Mouse (Mus musculus) kidney, embryonic 14.5 days (tissue): ENCODE results near the gene Igfals. TPM values are rescaled to one million over a fixed set of nuclear protein-coding genes. Genes with fewer than 3 reads are reported as not detected.

ENCODE experiments used
- ATAC-seq: fragments of 200-750 bp; cut with Nextera tagmentation; 2 replicates; pipeline ENCODE4 v1.8.0; 2017; ENCODE audit warnings: moderate number of reproducible peaks, mild to moderate bottlenecking, moderate TSS enrichment, moderate library complexity; ENCODE audit not compliant: low FRiP score, low TSS enrichment
- H3K27ac ChIP-seq: fragments of 300-500 bp; sonication (generic); 2 replicates; pipeline ENCODE4 v1.5.1; 2014; ENCODE audit warnings: low read depth, mild to moderate bottlenecking, low read length, moderate library complexity, mixed read lengths
- H3K27me3 ChIP-seq: fragments of 300-500 bp; sonication (generic); 2 replicates; pipeline ENCODE4 v1.6.1; 2014; ENCODE audit warnings: mild to moderate bottlenecking, low read length; ENCODE audit not compliant: control insufficient read depth, insufficient read depth
- H3K36me3 ChIP-seq: fragments of 300-500 bp; sonication (generic); 2 replicates; pipeline ENCODE4 v1.6.1; 2014; ENCODE audit warnings: low read length, mixed read lengths; ENCODE audit not compliant: control insufficient read depth, insufficient read depth
- H3K4me1 ChIP-seq: fragments of 300-500 bp; sonication (generic); 2 replicates; pipeline ENCODE4 v1.6.1; 2014; ENCODE audit warnings: low read length, mixed read lengths; ENCODE audit not compliant: control insufficient read depth, insufficient read depth
- H3K4me2 ChIP-seq: fragments of 300-500 bp; sonication (generic); replicated peaks from 2 replicates; pipeline ENCODE4 v1.6.1; 2014; ENCODE audit warnings: low read depth, mild to moderate bottlenecking, low read length
- H3K4me3 ChIP-seq: fragments of 300-500 bp; sonication (generic); 2 replicates; pipeline ENCODE4 v1.5.1; 2014; ENCODE audit warnings: mild to moderate bottlenecking, low read length
- H3K9ac ChIP-seq: fragments of 300-500 bp; sonication (generic); 2 replicates; pipeline ENCODE4 v1.6.1; 2014; ENCODE audit warnings: low read depth, mild to moderate bottlenecking, low read length, moderate library complexity
- H3K9me3 ChIP-seq: fragments of 300-500 bp; sonication (generic); 2 replicates; pipeline ENCODE4 v1.6.1; 2016; ENCODE audit warnings: low read length; ENCODE audit not compliant: control insufficient read depth
- WGBS: fragments of 180-500 bp; shearing (Covaris S2); extraction: QIAGEN DNeasy Blood & Tissue Kit; methylation state at CpG from one replicate; pipeline ENCODE4 v1.1.7; 2014; 5-methylcytosine and 5-hydroxymethylcytosine counted together
- polyA plus RNA-seq: library from polyadenylated mRNA; unstranded; fragments of >200 nt; fragmentation: Nextera tagmentation; extraction: Ambion mirVana; gene quantifications from 2 replicates; pipeline ENCODE4 v1.2.1, GENCODE M21; 2014

The Igfals gene
- polyA plus RNA-seq, result 0.49 and 1.0 TPM in 2 replicates

DNA sequence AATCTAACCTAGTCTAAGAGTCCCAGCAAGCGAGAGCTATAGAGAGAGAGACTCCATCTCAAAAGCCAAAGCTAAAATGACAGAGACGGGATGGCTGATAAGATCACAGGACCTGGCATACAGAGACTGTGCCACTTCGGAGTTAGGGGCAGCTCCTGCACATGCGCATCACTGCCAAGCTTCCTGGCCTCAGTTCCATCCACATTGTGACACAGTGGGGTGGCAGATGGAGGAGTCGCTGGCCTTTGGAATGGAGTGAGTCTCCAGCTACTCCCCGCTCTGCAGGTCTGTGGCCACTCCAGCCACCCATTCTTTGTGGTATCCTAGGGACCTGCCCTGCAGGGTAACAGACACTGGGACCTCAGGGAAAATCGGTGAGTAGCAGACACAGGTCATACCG is at the start of gene Igfals:
Igfals (plus strand) TSS at position 222 of the 400 bp plus-strand sequence.
- no peaks in the 10 kb centered on the region for H3K27me3 ChIP-seq
- H3K4me2 ChIP-seq, result no peak within 1 kb of the TSS
- no peaks in the 10 kb centered on the region for H3K9me3 ChIP-seq
- WGBS, result 90% methylated on average over 8 of the region's 8 CpGs
- H3K9ac ChIP-seq, result no peak within 1 kb of the TSS
- no peak within 1 kb of the TSS for H3K27ac ChIP-seq
- H3K36me3 ChIP-seq, result peaks cover 20% of the 10 kb centered on the region
- ATAC-seq, result no peak
- H3K4me1 ChIP-seq, result no peaks in the 10 kb centered on the region
- no peak within 1 kb of the TSS for H3K4me3 ChIP-seq

DNA sequence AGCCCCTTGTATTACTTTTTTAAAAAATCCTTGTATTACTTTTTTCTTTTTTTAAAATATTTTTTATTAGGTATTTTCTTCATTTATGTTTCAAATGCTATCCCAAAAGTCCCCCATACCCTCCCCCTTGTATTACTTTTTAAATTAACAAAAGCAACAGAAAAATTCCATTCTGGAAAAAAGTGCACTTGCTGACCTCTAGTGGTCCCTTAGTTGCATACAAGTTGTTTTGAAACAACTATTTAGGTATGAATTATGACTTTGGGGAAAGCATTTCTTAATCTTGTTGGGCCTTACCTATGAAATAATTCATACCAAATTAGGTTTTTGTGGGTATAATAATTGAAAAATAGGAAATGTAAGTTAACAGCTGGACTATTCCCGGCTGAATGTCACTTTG is 48.3 kb upstream of the Igfals start:
- H3K9ac ChIP-seq, result no peak overlapping the region
- no peak overlapping the region for H3K4me2 ChIP-seq
- ATAC-seq, result no peak
- H3K9me3 ChIP-seq, result no peaks in the 10 kb centered on the region
- no peaks in the 10 kb centered on the region for H3K4me1 ChIP-seq
- no peaks in the 10 kb centered on the region for H3K27me3 ChIP-seq
- H3K27ac ChIP-seq, result no peak overlapping the region
- H3K4me3 ChIP-seq, result no peak overlapping the region
- WGBS, result 42% methylated on average over 1 of the region's 1 CpGs
- no peaks in the 10 kb centered on the region for H3K36me3 ChIP-seq

DNA sequence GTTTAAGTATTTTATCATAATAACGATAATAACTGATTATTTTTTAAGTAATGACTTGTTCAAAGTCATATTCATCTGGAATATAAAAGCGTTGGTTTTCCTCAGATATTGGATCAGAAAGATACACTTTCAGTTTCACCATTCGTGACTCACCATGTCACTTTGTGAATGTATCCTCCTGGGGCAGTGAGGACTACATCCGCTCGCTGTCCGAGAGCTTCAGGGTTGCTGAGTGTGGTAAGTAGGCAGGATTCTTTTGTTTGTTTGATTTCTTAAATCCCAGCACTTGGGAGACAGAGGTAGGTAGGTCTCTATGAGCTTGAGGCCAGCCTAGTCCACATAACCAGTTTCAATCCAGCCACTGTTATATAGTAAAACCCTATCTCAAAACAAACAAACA is 47.6 kb upstream of the Igfals start:
- Histone ChIP-seq H3K4me2 (no peak overlapping the region), H3K27ac (no peak overlapping the region), H3K4me1 (no peaks in the 10 kb centered on the region), H3K9ac (no peak overlapping the region), H3K4me3 (no peak overlapping the region), H3K36me3 (no peaks in the 10 kb centered on the region), H3K9me3 (no peaks in the 10 kb centered on the region), H3K27me3 (no peaks in the 10 kb centered on the region)
- 55% methylated on average over 6 of the region's 6 CpGs for whole genome bisulfite sequencing
- ATAC-seq, result no peak

DNA sequence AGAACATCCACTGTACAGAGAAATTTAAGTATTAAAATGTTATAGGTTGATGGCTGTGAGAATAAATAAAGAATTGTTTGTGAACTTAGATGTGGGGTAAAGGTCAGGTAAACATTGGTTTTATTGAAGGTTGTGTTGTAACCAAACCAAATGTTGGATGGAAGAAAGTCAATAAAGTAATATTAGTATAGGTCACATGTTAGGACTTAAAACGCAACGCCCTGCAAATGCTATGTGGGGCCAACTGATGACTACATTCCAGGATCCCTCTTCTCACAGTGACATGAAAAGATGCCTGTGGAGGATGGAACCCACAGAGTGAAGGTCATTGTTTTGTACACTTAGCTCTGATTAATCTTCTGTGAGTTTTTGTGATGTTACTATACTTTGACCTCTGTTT is 46.3 kb upstream of the Igfals start:
- Histone ChIP-seq H3K27ac (no peak overlapping the region), H3K9ac (no peak overlapping the region), H3K4me2 (no peak overlapping the region), H3K4me3 (no peak overlapping the region), H3K27me3 (no peaks in the 10 kb centered on the region), H3K36me3 (no peaks in the 10 kb centered on the region), H3K4me1 (no peaks in the 10 kb centered on the region), H3K9me3 (no peaks in the 10 kb centered on the region)
- no peak for ATAC-seq
- 60% methylated on average over 2 of the region's 2 CpGs for WGBS

DNA sequence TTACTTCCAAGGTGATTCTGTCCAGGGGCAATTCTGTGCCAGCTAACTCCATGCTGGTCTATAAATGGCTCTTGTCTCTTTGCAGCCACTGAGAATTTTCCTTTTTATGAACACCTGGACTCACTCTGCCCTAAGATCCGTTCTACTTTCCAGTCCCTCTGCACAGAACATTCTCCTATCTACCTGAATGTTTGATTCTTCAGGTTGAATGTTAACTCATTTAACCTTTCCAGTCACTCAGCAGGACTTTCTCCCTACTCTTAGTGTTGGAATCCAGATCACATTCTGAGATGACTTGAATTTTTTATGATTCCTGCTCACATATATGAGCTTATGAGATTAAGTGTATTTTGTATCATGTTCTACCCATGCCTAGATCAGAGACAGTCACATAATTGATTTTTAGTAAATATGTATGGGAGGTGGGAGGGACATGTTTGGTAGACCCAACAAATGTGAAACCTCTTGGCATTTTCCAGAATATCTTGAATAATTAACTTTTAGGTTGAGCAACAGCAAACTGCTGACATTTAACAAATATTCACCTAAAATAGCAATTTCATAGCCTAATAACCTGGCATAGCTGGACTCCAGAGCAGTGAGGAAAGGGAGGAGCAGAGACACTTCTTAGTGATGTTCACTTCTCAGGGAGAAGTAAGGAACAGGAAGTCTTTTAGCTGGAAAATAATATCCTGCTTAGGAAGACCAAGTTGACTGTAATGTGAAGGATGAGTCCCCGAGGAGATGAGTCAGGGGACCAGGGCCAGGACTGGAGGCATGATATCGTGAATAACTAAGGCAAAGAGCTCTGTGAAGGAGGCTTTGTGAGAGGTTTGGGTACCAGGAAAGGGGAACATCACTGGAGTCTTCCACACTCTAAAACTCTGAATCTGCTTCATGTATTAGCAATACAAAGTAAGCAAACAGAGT is 44.2 kb upstream of the Igfals start:
- Histone ChIP-seq H3K27me3 (no peaks in the 10 kb centered on the region; the same call in 1 of the 2 replicates), H3K9me3 (no peaks in the 10 kb centered on the region), H3K36me3 (no peaks in the 10 kb centered on the region), H3K9ac (no peak overlapping the region), H3K4me2 (no peak overlapping the region), H3K4me1 (no peaks in the 10 kb centered on the region), H3K27ac (no peak overlapping the region), H3K4me3 (no peak overlapping the region)
- ATAC-seq, result no peak
- 58% methylated on average over 3 of the region's 3 CpGs for WGBS

DNA sequence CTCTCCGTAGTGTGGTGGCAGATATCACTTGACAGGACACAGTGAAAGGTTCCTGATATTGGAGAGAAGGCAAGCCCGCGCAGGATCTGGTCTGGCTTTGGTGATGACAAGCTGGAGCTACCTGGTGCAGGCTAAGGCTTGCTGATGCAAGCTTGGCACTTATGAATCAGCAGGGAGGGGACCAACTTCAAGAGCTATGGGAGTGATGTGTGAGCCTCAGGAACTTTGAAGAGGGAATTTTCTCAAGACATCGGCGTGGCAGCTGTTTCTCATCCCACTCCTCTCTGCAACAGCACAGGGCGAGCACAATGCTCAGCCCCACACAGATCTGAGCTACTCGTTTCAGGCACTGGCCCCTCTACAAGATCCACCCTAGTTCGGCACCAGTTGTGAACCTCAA is 26.0 kb upstream of the Igfals start, which contains the start of gene Hagh:
Hagh (plus strand) TSS at position 302 of the 400 bp plus-strand sequence.
- ATAC-seq, result no peak
- H3K9me3 ChIP-seq, result no peaks in the 10 kb centered on the region
- H3K4me2 ChIP-seq, result no peak within 1 kb of the TSS
- H3K9ac ChIP-seq, result no peak within 1 kb of the TSS
- H3K36me3 ChIP-seq, result no peaks in the 10 kb centered on the region
- no peaks in the 10 kb centered on the region for H3K4me1 ChIP-seq
- H3K27me3 ChIP-seq, result no peaks in the 10 kb centered on the region
- 59% methylated on average over 8 of the region's 8 CpGs for WGBS
- no peak within 1 kb of the TSS for H3K27ac ChIP-seq
- no peak within 1 kb of the TSS for H3K4me3 ChIP-seq

DNA sequence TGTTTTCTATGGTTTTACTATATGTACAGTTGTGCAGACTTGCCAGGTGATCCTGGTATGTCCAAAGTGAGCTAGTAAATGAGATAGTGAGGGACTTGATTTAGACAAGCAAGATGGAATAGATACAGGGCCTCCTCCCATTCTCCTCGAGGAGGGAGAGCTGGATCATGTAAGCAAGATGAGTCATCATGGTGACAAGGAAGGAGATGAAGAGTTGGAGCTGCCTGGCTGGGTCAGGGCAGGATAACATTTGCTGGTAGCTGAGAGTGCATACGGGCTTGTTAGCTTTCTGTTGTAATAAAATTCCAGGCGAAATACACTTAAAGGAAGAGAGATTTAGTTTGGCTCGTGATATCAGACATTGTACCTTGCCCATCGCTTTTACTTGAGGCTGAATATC is 25.5 kb upstream of the Igfals start:
- Histone ChIP-seq H3K9me3 (no peaks in the 10 kb centered on the region), H3K4me1 (no peaks in the 10 kb centered on the region), H3K4me3 (no peak overlapping the region), H3K4me2 (no peak overlapping the region), H3K36me3 (no peaks in the 10 kb centered on the region), H3K9ac (no peak overlapping the region), H3K27me3 (peaks cover 2% of the 10 kb centered on the region; the same call in 1 of the 2 replicates), H3K27ac (no peak overlapping the region)
- no peak for ATAC-seq
- 50% methylated on average over 5 of the region's 5 CpGs for WGBS

DNA sequence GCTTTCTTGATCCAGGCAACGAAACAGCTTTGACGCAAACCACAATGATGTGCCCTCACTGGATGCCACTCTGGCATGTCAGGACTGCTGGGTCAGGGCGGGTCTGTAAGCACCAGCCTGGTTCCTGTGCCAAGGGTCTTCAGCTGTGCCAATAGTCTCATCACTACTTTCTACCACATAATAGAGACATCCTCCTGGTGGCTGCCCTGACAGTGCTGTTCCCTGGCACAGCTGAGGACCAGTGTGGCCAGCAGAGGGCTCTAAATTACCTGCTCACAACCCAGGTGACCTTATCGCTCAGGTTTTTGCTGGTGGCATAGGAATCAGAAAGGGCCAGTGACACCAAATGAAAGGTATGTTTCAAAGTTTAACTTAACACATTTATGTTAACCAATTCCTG is 24.7 kb upstream of the Igfals start:
- no peak overlapping the region for H3K9ac ChIP-seq
- no peak overlapping the region for H3K27ac ChIP-seq
- WGBS, result 59% methylated on average over 4 of the region's 4 CpGs
- H3K9me3 ChIP-seq, result no peaks in the 10 kb centered on the region
- no peak overlapping the region for H3K4me3 ChIP-seq
- ATAC-seq, result no peak
- H3K4me1 ChIP-seq, result no peaks in the 10 kb centered on the region
- H3K4me2 ChIP-seq, result no peak overlapping the region
- H3K27me3 ChIP-seq, result peaks cover 4% of the 10 kb centered on the region; the same call in 1 of the 2 replicates
- H3K36me3 ChIP-seq, result no peaks in the 10 kb centered on the region

DNA sequence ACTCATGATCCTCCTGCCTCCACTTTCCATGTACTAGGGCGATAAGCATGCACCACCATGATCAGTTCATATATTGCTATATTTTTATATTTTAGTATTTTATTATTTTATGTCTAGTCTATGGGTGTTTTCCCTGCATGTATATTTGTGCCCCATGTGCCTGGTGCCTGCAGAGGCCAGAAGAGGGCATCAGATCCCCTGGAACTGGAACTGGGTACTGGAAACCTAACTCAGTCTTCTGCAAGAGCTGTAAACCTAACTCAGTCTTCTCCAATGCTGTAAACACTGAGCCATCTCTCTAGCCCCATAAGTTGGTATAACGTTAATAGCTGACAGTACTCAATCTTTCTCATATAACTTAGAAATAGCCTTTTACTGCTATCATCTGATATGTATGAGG is 23.2 kb upstream of the Igfals start:
- ATAC-seq, result no peak
- H3K27me3 ChIP-seq, result peaks cover 4% of the 10 kb centered on the region; the same call in 1 of the 2 replicates
- H3K4me1 ChIP-seq, result no peaks in the 10 kb centered on the region
- no peak overlapping the region for H3K27ac ChIP-seq
- H3K4me3 ChIP-seq, result no peak overlapping the region
- no peak overlapping the region for H3K4me2 ChIP-seq
- WGBS, result 59% methylated on average over 2 of the region's 2 CpGs
- H3K9ac ChIP-seq, result no peak overlapping the region
- no peaks in the 10 kb centered on the region for H3K9me3 ChIP-seq
- no peaks in the 10 kb centered on the region for H3K36me3 ChIP-seq
